Mouse (Mus musculus): Measurements from ENCODE around the gene Ubl4a.
"Not testable (repeated sequence)": the region's sequence is repeated elsewhere in the genome, so short reads cannot be mapped to it uniquely, and the experiment has no call there.

The Ubl4a gene

GRCm38 (mm10) chrX:74372888-74373549 lies at the start of gene Ubl4a, which contains the start of gene Slc10a3:
Gene Ubl4a, minus strand, starts transcription at chrX:74373218.
Gene Slc10a3, minus strand, starts transcription at chrX:74373349.
- DNase-seq (ENCODE audit: extremely low read depth, low read depth) = peak; percentile 96

GRCm38 (mm10) chrX:74413377-74413776 lies 40.4 kb upstream of the Ubl4a start:
- DNase-seq (ENCODE audit: extremely low read depth, low read depth) = peak; percentile 58

- DNase-seq (ENCODE audit: extremely low read depth, low read depth) = no peak
Measured at GRCm38 (mm10) chrX:74408340-74408739, 35.3 kb upstream of the Ubl4a start.

- DNase-seq (ENCODE audit: extremely low read depth, low read depth) = no peak
Measured at GRCm38 (mm10) chrX:74400136-74400535, 27.1 kb upstream of the Ubl4a start.

- DNase-seq (ENCODE audit: extremely low read depth, low read depth) = peak; percentile 94
Measured at GRCm38 (mm10) chrX:74392535-74393443, 19.8 kb upstream of the Ubl4a start, which contains the start of the genes Fam3a and Ikbkg. Gene Fam3a, minus strand, starts transcription at chrX:74393272. Gene Ikbkg, plus strand, starts transcription at chrX:74393290.

- peak; percentile 59 for DNase-seq (ENCODE audit: extremely low read depth, low read depth)
Measured at GRCm38 (mm10) chrX:74388153-74388552, 15.1 kb upstream of the Ubl4a start.

- DNase-seq (ENCODE audit: extremely low read depth, low read depth) = no peak
Measured at GRCm38 (mm10) chrX:74384451-74384850, 11.4 kb upstream of the Ubl4a start.

GRCm38 (mm10) chrX:74368209-74368909 lies 4.7 kb downstream of the Ubl4a start:
- peak; percentile 57 for DNase-seq (ENCODE audit: extremely low read depth, low read depth)

- DNase-seq (ENCODE audit: extremely low read depth, low read depth) = no peak
Measured at GRCm38 (mm10) chrX:74367512-74367911, 5.5 kb downstream of the Ubl4a start.

GRCm38 (mm10) chrX:74359171-74359570 lies 13.8 kb downstream of the Ubl4a start:
- no peak for DNase-seq (ENCODE audit: extremely low read depth, low read depth)

GRCm38 (mm10) chrX:74357069-74357468 lies 15.9 kb downstream of the Ubl4a start:
- DNase-seq (ENCODE audit: extremely low read depth, low read depth) = not testable (repeated sequence)

- no peak for DNase-seq (ENCODE audit: extremely low read depth, low read depth)
Measured at GRCm38 (mm10) chrX:74353467-74353770, 19.6 kb downstream of the Ubl4a start, which contains the start of gene Lage3. Gene Lage3, minus strand, starts transcription at chrX:74353618.

GRCm38 (mm10) chrX:74352645-74353466 lies 20.2 kb downstream of the Ubl4a start:
- DNase-seq (ENCODE audit: extremely low read depth, low read depth) = no peak

- DNase-seq (ENCODE audit: extremely low read depth, low read depth) = no peak
Measured at GRCm38 (mm10) chrX:74330166-74330930, 42.7 kb downstream of the Ubl4a start.

GRCm38 (mm10) chrX:74329215-74329671 lies 43.8 kb downstream of the Ubl4a start:
- no peak for DNase-seq (ENCODE audit: extremely low read depth, low read depth)

GRCm38 (mm10) chrX:74328725-74329161 lies 44.3 kb downstream of the Ubl4a start, which contains the start of gene Plxna3:
Gene Plxna3, plus strand, starts transcription at chrX:74329066.
- peak; percentile 57 for DNase-seq (ENCODE audit: extremely low read depth, low read depth)

Measured in MEL-GATA-1-ER (cell line).